Mouse (Mus musculus): ENCODE results near the gene Rpl26.
"Not testable (repeated sequence)": the region's sequence is repeated elsewhere in the genome, so short reads cannot be mapped to it uniquely, and the experiment has no call there.

Gene Rpl26

DNA sequence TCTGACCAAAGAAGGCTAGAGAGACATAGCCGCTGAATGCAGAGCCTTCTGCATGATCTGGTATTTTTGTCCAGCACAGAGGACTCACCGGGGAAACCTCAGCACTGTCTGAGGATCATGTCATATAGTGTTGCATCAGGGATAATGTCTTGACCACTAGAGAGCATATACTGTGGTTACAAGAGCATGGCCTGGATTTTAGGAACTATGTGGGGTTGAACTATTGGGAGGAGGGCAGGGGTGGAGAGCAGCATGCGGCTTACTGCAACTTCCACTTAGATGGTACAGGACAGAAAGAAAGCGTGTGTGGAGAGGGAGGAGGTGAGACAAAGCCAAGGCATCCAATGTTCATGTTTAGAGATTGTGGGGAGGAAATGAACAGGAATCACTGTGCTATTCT, 13.2 kb downstream of the Rpl26 start:
- no peak for DNase-seq (ENCODE audit: low spot score)

- DNase-seq (ENCODE audit: low spot score): no peak
These were observed 21.8 kb downstream of the Rpl26 start for GRCm38 (mm10) chr11:68923191-68923590.

- no peak for DNase-seq (ENCODE audit: low spot score)
These were observed 23.4 kb downstream of the Rpl26 start for GRCm38 (mm10) chr11:68924749-68925148.

DNA sequence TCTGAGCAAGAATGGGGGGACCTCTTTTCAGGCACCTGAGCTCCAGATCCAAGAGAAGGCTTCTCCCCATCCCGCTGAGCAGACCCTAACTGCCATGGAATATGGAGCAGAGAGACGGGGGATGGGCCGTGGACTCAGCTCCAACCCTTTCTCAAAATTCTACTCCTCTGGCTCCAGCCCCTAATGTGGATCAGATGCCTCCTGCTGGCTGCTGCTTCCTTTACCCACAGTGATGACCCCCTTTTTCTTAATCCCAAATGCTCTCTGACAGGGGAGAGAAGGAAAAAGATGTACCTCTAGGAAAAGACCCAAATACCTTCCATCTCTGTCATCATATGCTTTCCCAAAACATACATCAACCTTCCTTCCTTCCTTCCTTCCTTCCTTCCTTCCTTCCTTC, 25.6 kb downstream of the Rpl26 start, which contains the start of gene Odf4:
Odf4 (minus strand) TSS at position 101 of the 400 bp plus-strand sequence.
- no peak for DNase-seq (ENCODE audit: low spot score)

DNA sequence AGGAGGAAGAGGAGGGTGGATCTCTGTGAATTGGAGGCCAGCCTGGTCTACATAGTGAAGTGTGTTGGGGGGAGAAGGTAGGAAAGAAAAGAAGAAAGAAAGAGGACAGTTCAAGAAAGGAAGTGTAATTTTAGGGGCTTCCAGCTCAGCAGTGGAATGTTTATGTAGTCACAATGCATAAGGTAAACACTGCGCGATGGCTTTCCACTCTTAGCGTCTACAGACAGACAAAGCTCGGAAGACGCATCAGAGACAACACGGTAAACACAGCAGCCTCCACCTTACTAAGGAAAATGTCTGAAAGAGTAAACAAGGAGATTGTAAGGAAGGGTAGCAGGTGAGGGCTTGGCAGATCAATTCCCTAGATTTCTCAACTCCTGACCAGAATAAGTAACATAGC, 28.6 kb downstream of the Rpl26 start:
- no peak for DNase-seq (ENCODE audit: low spot score)

DNA sequence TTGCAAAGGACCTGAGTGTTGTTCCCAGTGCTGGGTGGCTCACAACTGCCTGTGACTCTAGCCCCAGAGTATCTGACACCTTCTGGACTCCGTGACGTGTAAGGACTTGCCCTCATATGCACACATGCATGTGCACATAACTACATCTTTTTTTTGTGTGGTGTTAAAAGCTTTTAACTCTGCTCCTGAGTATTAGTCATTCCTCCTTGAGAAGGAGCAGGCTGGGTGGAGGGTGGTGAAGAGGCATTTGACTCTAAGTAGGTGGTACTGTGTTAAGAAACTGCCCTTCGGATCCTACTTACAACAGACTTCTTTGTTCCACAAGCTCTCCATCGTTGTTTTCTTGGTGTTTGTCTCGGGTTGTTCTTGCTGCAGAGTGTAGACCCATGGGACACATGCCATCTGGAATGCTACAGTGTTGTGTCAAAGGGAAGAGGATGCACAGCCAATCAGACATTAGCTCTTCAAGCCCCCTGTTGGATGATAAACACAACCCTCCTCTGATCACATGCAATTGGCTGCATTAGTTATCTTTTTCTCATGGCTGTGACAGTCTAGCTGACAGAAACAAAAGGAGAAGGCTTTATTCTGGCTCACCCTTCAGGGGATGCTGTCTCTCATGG, 32.6 kb downstream of the Rpl26 start:
- DNase-seq (ENCODE audit: low spot score): no peak

GRCm38 (mm10) chr11:68936951-68937350, 35.6 kb downstream of the Rpl26 start:
- DNase-seq (ENCODE audit: low spot score): not testable (repeated sequence)

DNA sequence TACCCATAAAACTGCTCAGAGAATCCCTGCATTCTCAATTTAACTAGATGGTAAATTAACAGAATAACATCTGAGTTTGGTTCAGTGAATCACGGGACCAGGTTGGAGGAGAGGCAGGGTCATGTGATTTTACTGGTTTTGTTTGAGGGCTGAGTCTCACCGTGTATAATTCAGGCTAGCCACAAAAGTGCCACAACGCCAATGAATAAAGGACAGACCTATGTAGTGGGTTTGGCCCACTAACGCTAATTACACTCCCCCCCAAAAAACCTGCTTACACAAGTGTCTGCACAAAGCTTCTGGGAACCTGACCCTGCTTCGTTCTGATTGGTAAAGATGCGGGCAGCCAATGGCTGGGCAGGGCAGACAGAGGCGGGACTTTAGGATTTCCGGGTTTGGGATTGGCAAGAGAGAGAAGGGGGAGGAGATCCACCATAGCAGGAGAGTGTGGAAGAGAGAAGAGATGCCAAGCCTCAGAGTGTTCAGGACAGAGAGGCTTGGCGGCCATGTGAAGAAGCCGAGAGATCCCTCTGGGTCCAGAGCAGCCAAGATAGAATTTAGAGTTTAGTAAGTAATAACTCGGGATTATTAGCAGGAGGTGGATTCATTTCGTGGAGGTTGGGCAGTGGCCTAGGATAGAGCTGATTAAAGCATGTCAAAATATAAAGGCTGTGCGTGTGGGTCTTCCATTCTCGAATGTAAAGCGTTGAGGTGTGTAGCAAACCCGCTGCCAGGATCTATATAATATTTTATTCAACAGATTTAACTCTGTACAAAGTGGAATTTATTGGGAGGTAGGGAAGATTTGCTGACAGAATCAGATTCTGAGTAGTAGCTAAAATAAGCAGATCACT, 38.3 kb downstream of the Rpl26 start:
- DNase-seq (ENCODE audit: low spot score): peak; percentile 28

- no peak for DNase-seq (ENCODE audit: low spot score)
These were observed 39.1 kb downstream of the Rpl26 start for GRCm38 (mm10) chr11:68940516-68940915.

DNA sequence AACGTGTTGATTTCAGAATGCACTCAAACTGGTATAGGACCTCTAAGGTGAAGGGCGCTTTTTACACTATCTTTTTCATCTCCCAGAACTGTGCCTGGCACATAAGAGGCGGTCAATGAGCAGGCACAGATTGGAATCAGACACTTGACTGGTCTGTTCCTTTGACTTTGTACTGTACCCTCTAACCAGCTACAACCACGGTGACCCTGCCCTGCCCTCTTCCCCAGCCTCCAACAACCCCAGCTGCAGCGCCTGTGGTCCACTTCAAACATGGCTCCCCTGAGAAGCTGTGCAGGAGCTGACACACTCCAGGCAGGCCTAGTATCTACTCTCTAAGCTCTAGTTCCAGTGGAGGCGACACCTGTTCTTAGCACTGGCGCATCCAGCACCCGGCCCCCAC, 41.3 kb downstream of the Rpl26 start:
- DNase-seq (ENCODE audit: low spot score): no peak

DNA sequence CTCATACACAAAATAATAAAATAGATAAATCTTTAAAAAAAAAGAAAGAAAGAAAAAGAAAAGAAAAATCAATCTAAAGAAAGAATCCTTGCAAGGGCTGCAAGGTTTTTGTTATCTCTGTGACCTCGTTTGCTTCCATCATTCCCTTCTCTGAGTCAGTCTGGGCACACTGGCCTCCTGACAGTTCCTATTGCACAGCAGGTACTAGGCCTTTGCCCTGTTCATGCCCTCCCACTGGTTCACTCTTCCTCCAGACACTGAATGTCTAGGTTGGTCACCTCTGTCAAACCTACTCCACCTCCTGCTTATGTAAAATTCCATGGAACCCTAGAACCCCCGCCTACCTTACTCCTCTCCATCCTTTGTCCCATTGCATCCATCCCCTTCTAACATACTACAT, 43.9 kb downstream of the Rpl26 start:
- no peak for DNase-seq (ENCODE audit: low spot score)

DNA sequence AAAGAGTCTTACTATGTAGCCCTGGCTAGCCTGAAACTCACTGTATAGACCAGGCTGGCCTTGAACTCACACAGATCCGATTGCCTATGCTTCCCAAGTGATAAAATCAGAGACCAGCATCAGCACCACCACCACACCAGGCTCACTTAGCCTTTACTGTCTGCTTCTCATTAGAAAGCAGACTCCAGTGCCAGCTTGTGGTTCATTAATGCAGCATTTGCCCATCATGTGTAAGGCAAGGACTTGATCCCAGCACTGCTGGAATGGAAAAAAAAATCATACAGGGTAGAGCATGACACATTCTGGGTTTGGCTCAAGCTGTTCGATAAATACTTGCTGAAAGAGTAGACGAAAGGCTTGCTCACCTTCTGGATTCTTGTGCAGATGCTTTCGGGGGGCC, 44.6 kb downstream of the Rpl26 start:
- DNase-seq (ENCODE audit: low spot score): no peak

DNA sequence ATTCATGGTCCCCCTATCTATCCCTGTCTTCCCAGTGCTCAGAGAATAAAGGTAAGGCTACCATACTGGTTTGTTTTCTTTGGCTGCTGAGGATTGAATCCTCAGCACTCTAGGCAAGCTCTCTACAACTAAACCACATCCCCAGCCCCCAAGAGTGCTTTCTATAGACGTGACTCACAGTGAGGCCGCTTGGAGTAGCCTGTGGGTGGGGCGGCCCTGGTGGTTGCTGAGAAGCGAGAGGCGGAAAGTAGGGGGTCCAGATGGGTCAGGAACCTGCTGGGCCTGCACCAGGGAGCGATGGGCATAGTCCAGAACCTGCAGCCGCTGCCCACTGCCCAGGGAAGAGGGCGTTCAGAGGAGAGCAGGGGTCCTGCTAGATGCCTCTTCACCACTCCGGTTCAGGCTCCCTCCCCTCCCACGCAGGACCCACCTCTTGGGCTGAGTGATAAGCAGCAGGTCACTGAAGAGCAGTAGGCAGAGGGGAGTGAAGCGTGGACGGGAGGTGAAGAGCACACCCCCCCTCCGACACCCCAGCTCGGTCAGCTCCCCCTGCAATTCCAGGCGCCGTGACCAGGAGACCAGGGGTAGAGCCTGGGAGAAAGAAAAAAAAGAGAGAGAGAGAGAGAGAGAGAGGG, 45.5 kb downstream of the Rpl26 start:
- DNase-seq (ENCODE audit: low spot score): no peak

GRCm38 (mm10) chr11:68947542-68947993, 46.2 kb downstream of the Rpl26 start:
- no peak for DNase-seq (ENCODE audit: low spot score)

DNA sequence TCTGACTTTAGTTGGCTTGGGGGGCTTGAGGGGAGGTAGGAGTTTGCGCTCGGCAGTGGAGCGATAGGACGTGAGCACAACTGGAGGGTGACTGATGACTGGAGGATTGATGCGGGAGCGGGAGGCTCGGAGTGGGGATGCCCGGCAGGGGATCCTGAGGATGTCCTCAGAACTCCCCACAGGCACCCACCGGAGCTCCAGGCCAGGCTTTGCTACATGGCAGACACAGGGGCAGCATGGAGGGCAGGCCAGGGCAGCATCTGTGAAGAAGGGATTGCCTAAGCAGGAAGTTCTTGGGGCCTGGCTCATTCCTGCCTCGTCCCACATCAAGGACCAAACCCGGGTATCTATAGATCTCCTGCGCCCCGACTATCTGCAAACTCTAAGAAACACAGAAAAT, 52.5 kb downstream of the Rpl26 start:
- DNase-seq (ENCODE audit: low spot score): no peak

DNA sequence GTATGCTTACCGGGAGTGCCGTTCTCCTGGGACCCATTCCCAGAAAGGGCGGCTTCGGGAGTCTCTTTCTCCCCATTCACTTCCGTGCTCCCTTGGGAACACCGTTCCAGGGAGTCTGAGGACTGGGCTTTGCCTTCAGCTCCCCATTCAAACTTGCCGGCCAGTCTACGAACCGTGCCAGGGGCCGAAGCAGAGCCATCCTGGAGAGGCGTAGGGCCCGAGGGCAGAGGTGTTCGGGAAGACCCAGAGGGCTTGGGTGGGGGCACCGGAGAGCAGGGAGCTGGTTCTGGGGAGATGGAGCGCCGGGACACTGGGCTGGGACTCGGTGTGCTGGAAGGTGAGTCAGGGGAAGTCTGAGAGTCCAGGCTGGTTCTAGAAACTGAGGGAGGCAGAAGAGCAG, 53.0 kb downstream of the Rpl26 start:
- no peak for DNase-seq (ENCODE audit: low spot score)

- no peak for DNase-seq (ENCODE audit: low spot score)
These were observed 54.1 kb downstream of the Rpl26 start for GRCm38 (mm10) chr11:68955473-68955872.

DNA sequence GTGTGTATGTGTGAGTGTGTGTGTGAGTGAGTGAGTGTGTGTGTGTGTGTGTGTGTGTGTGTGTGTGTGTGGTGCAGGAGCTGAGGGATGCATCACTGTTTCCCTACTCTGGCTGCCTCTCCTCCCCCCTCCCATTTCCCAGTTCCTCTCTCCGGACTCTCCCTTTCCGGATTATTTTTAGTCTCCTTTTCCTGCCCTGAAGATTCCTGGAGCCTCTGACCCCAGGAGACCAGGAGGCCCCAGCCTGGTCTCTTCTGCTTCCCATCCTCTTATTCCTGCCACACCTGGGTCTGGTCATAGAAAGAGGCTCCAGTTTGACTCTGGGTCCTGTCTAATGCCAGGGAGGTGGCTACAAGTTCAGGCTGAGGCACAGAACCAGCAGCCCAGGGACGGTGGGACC, 54.7 kb downstream of the Rpl26 start:
- no peak for DNase-seq (ENCODE audit: low spot score)

Measured in urinary bladder, postnatal 10 days (tissue).